Mouse (Mus musculus): ENCODE data around the gene Flywch2. TPM values are rescaled to one million over a fixed set of nuclear protein-coding genes. Genes with fewer than 3 reads are reported as not detected.
"Not testable (repeated sequence)": the region's sequence is repeated elsewhere in the genome, so short reads cannot be mapped to it uniquely, and the experiment has no call there.

The Flywch2 gene
- polyA plus RNA-seq, 1 experiment from 2014 or later: 33.2 TPM

DNA sequence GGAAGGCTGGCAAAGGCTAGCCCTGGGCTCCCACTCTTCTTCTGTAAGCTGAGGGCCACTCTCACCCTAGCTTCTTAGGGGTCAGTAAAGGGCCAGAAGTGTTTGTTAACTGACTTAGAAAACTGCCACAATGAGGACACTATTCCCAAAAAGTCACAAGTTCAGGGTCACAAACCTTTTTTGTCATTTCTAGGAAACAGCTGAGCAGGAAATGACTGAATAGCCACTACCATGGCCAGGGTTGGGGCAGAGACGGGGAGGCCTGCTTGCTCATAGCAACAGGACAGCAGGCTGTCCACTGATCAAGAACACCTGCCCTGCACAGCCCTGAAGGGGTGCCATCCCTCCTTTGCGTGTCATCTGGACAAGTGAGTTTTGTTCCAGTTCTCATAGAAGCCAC lies 8.7 kb downstream of the Flywch2 start:
- H3K4me3 ChIP-seq (replicated peaks; ENCODE audit: low read length): no peak overlapping the region
- no peaks in the 10 kb centered on the region for H3K27me3 ChIP-seq (replicated peaks; ENCODE audit: control insufficient read depth, insufficient read depth, low read length)
- H3K9ac ChIP-seq (replicated peaks; ENCODE audit: low read depth, low read length): no peak overlapping the region
- no peak overlapping the region for H3K4me2 ChIP-seq (ENCODE audit: low read length)
- peaks cover 3% of the 10 kb centered on the region for H3K4me1 ChIP-seq (replicated peaks; ENCODE audit: control insufficient read depth, insufficient read depth, low read length)
- 80% methylated on average over 2 of the region's 2 CpGs for WGBS
- no peaks in the 10 kb centered on the region for H3K9me3 ChIP-seq (ENCODE audit: control insufficient read depth, low read length)
- H3K27ac ChIP-seq (ENCODE audit: low read length): no peak overlapping the region
- no peak for ATAC-seq
- H3K36me3 ChIP-seq (ENCODE audit: control insufficient read depth, insufficient read depth): no peaks in the 10 kb centered on the region

DNA sequence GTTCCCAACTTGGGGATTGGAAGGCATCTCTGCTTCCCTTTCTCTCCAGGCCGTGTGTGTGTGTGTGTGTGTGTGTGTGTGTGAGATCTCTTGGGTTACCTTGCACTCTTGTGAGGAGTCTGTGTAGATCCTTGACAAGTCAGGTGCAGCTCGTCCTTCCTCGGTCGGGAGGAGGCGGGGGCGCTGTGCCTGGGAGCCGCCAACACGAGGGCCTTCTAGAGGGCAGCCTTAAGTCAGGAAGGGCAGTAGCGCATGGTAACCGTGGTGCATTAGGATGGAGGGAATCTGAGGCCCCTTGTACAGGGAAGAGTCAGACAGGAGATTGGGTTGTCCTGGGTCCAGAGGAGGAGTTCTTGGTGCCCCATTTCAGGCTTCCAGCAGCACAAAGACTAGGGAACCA lies 9.7 kb downstream of the Flywch2 start:
- no peak overlapping the region for H3K27ac ChIP-seq (ENCODE audit: low read length)
- no peaks in the 10 kb centered on the region for H3K9me3 ChIP-seq (ENCODE audit: control insufficient read depth, low read length)
- no peak overlapping the region for H3K4me2 ChIP-seq (ENCODE audit: low read length)
- H3K9ac ChIP-seq (replicated peaks; ENCODE audit: low read depth, low read length): no peak overlapping the region
- WGBS: 76% methylated on average over 10 of the region's 10 CpGs
- no peak overlapping the region for H3K4me3 ChIP-seq (replicated peaks; ENCODE audit: low read length)
- peaks cover 7% of the 10 kb centered on the region for H3K4me1 ChIP-seq (replicated peaks; ENCODE audit: control insufficient read depth, insufficient read depth, low read length)
- no peak for ATAC-seq
- no peaks in the 10 kb centered on the region for H3K36me3 ChIP-seq (ENCODE audit: control insufficient read depth, insufficient read depth)
- no peaks in the 10 kb centered on the region for H3K27me3 ChIP-seq (replicated peaks; ENCODE audit: control insufficient read depth, insufficient read depth, low read length)

DNA sequence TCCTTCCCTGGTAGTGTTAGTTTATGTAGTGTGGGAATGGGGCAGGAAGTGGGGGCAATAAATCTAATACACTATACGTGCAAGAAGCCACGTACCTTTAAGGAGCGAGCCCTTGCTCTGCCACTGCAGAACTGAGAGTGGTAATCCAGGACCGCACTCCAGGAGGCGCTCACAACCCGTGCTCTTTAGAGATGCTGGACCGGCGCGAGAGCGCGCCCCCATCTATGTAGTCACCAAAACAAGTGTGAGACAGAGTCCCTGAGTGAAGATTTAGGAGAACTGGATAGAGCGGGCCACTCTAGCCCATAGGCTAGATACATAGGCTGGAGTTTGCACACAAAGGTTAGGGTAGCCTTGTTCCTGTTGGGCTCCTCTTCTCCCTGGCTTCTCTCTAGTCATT lies 11.8 kb downstream of the Flywch2 start:
- Histone ChIP-seq H3K36me3 (ENCODE audit: control insufficient read depth, insufficient read depth) (no peaks in the 10 kb centered on the region), H3K4me1 (replicated peaks; ENCODE audit: control insufficient read depth, insufficient read depth, low read length) (peaks cover 16% of the 10 kb centered on the region), H3K4me3 (replicated peaks; ENCODE audit: low read length) (no peak overlapping the region), H3K27me3 (replicated peaks; ENCODE audit: control insufficient read depth, insufficient read depth, low read length) (no peaks in the 10 kb centered on the region), H3K9ac (replicated peaks; ENCODE audit: low read depth, low read length) (no peak overlapping the region), H3K27ac (ENCODE audit: low read length) (no peak overlapping the region), H3K4me2 (ENCODE audit: low read length) (no peak overlapping the region), H3K9me3 (ENCODE audit: control insufficient read depth, low read length) (no peaks in the 10 kb centered on the region)
- no peak for ATAC-seq
- WGBS: 6% methylated on average over 12 of the region's 12 CpGs

DNA sequence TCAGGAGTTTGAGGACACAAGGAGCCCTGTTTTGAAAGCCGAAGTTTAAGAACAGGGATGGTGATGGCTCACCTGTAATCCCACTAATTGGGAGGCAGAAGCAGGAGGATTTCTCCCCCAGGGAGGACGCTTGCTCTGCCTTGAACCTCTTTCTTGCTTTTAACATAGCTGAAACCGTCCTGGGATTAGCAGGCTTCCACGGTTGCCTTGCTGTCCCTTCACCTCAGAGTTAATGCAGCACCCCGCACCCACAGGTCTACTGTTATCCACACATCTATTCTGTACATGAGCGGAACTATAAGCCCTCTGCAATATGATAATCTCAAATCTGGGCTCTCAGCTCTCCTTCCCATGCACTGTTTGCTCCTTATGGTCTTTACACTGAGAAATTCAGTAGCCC lies 12.2 kb downstream of the Flywch2 start:
- Histone ChIP-seq H3K4me2 (ENCODE audit: low read length) (no peak overlapping the region), H3K4me3 (replicated peaks; ENCODE audit: low read length) (no peak overlapping the region), H3K9me3 (ENCODE audit: control insufficient read depth, low read length) (no peaks in the 10 kb centered on the region), H3K36me3 (ENCODE audit: control insufficient read depth, insufficient read depth) (no peaks in the 10 kb centered on the region), H3K9ac (replicated peaks; ENCODE audit: low read depth, low read length) (no peak overlapping the region), H3K27me3 (replicated peaks; ENCODE audit: control insufficient read depth, insufficient read depth, low read length) (no peaks in the 10 kb centered on the region), H3K27ac (ENCODE audit: low read length) (no peak overlapping the region), H3K4me1 (replicated peaks; ENCODE audit: control insufficient read depth, insufficient read depth, low read length) (peaks cover 16% of the 10 kb centered on the region)
- no peak for ATAC-seq
- WGBS: 73% methylated on average over 6 of the region's 6 CpGs

DNA sequence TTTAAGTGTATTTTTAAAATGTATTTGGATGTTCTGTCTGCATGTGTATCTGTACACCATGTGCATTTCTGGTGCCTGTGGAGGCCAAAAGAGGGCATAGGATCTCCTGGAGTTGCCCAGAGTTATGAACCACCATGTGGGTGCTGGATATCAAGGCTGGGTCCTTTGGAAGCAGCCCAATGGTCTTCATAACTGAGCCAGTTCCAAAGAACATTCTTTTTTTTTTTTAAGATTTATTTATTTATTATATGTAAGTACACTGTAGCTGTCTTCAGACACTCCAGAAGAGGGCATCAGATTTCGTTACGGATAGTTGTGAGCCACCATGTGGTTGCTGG lies 13.7 kb downstream of the Flywch2 start:
- not testable (repeated sequence) for H3K27ac ChIP-seq (ENCODE audit: low read length); H3K9ac ChIP-seq (replicated peaks; ENCODE audit: low read depth, low read length); H3K27me3 ChIP-seq (replicated peaks; ENCODE audit: control insufficient read depth, insufficient read depth, low read length); ATAC-seq; H3K9me3 ChIP-seq (ENCODE audit: control insufficient read depth, low read length); H3K36me3 ChIP-seq (ENCODE audit: control insufficient read depth, insufficient read depth)
- peak overlapping the region; percentile 94 for H3K4me3 ChIP-seq (replicated peaks; ENCODE audit: low read length)
- H3K4me1 ChIP-seq (replicated peaks; ENCODE audit: control insufficient read depth, insufficient read depth, low read length): peaks cover 16% of the 10 kb centered on the region
- 69% methylated on average over 2 of the region's 2 CpGs for WGBS
- H3K4me2 ChIP-seq (ENCODE audit: low read length): peak overlapping the region; percentile 58

- H3K4me1 ChIP-seq (replicated peaks; ENCODE audit: control insufficient read depth, insufficient read depth, low read length): peaks cover 16% of the 10 kb centered on the region
- peak within 1 kb of the TSS; percentile 82 for H3K4me2 ChIP-seq (ENCODE audit: low read length)
- peak within 1 kb of the TSS; percentile 88 for H3K27ac ChIP-seq (ENCODE audit: low read length)
- peak within 1 kb of the TSS; percentile 99 for H3K9ac ChIP-seq (replicated peaks; ENCODE audit: low read depth, low read length)
- peak within 1 kb of the TSS; percentile 94 for H3K4me3 ChIP-seq (replicated peaks; ENCODE audit: low read length)
- H3K36me3 ChIP-seq (ENCODE audit: control insufficient read depth, insufficient read depth): no peaks in the 10 kb centered on the region
- H3K9me3 ChIP-seq (ENCODE audit: control insufficient read depth, low read length): no peaks in the 10 kb centered on the region
- ATAC-seq: peak; percentile 98
- H3K27me3 ChIP-seq (replicated peaks; ENCODE audit: control insufficient read depth, insufficient read depth, low read length): no peaks in the 10 kb centered on the region
- 3% methylated on average over 56 of the region's 58 CpGs for WGBS
Observed at GRCm38 (mm10) chr17:23771284-23772218, 14.3 kb downstream of the Flywch2 start, which contains the start of gene Flywch1. Gene Flywch1 (minus strand): TSS chr17:23771602.

- Histone ChIP-seq H3K4me3 (replicated peaks; ENCODE audit: low read length) (peak overlapping the region; percentile 94), H3K9ac (replicated peaks; ENCODE audit: low read depth, low read length) (peak overlapping the region; percentile 99), H3K4me2 (ENCODE audit: low read length) (peak overlapping the region; percentile 82), H3K9me3 (ENCODE audit: control insufficient read depth, low read length) (no peaks in the 10 kb centered on the region), H3K4me1 (replicated peaks; ENCODE audit: control insufficient read depth, insufficient read depth, low read length) (peaks cover 16% of the 10 kb centered on the region), H3K27ac (ENCODE audit: low read length) (peak overlapping the region; percentile 88), H3K27me3 (replicated peaks; ENCODE audit: control insufficient read depth, insufficient read depth, low read length) (no peaks in the 10 kb centered on the region), H3K36me3 (ENCODE audit: control insufficient read depth, insufficient read depth) (no peaks in the 10 kb centered on the region)
- no peak; the same call in 1 of the 2 replicates for ATAC-seq
- WGBS: 0% methylated on average over 19 of the region's 19 CpGs
Observed at GRCm38 (mm10) chr17:23770896-23771283, 15.0 kb downstream of the Flywch2 start.

GRCm38 (mm10) chr17:23770493-23770892 lies 15.4 kb downstream of the Flywch2 start:
- H3K27ac ChIP-seq (ENCODE audit: low read length): peak overlapping the region; percentile 88
- H3K4me3 ChIP-seq (replicated peaks; ENCODE audit: low read length): peak overlapping the region; percentile 94
- no peaks in the 10 kb centered on the region for H3K9me3 ChIP-seq (ENCODE audit: control insufficient read depth, low read length)
- 4% methylated on average over 2 of the region's 2 CpGs for WGBS
- H3K4me1 ChIP-seq (replicated peaks; ENCODE audit: control insufficient read depth, insufficient read depth, low read length): peaks cover 16% of the 10 kb centered on the region
- peak overlapping the region; percentile 99 for H3K9ac ChIP-seq (replicated peaks; ENCODE audit: low read depth, low read length)
- H3K36me3 ChIP-seq (ENCODE audit: control insufficient read depth, insufficient read depth): no peaks in the 10 kb centered on the region
- no peaks in the 10 kb centered on the region for H3K27me3 ChIP-seq (replicated peaks; ENCODE audit: control insufficient read depth, insufficient read depth, low read length)
- ATAC-seq: no peak
- peak overlapping the region; percentile 82 for H3K4me2 ChIP-seq (ENCODE audit: low read length)

- H3K9me3 ChIP-seq (ENCODE audit: control insufficient read depth, low read length): no peaks in the 10 kb centered on the region
- H3K27me3 ChIP-seq (replicated peaks; ENCODE audit: control insufficient read depth, insufficient read depth, low read length): no peaks in the 10 kb centered on the region
- no peak overlapping the region for H3K27ac ChIP-seq (ENCODE audit: low read length)
- H3K36me3 ChIP-seq (ENCODE audit: control insufficient read depth, insufficient read depth): peaks cover 18% of the 10 kb centered on the region
- no peak overlapping the region for H3K4me3 ChIP-seq (replicated peaks; ENCODE audit: low read length)
- peak; percentile 37; the same call in 1 of the 2 replicates for ATAC-seq
- H3K4me1 ChIP-seq (replicated peaks; ENCODE audit: control insufficient read depth, insufficient read depth, low read length): 0 out of 2 replicates have a peak, but pooled peaks cover 3% of the 10 kb centered on the region
- no peak overlapping the region for H3K9ac ChIP-seq (replicated peaks; ENCODE audit: low read depth, low read length)
- WGBS: 77% methylated on average over 11 of the region's 11 CpGs
- H3K4me2 ChIP-seq (ENCODE audit: low read length): no peak overlapping the region
Observed at GRCm38 (mm10) chr17:23762976-23763375, 22.9 kb downstream of the Flywch2 start.
